Mouse (Mus musculus) heart, postnatal 36 days (tissue): ENCODE measurements around the gene Rnf43. TPM values are rescaled to one million over a fixed set of nuclear protein-coding genes. Genes with fewer than 3 reads are reported as not detected.

ENCODE experiments used
- DNase-seq, 2 experiments: peaks; one replicate each; pipeline ENCODE4 v3.0.0; 2021 to 2022
- intact Hi-C: fragments of 180-260 bp; cut with DNase I; formaldehyde crosslinking; loops from one replicate; pipeline ENCODE4 v1.15.1; 2025
- total RNA-seq, 2 experiments: library from RNA; stranded (reverse); gene quantifications; 2 replicates each; pipeline ENCODE4 v1.2.3; 2021

Rnf43 gene
- total RNA-seq, 2 experiments from 2014 or later: 0.24 to 0.47 TPM

DNA sequence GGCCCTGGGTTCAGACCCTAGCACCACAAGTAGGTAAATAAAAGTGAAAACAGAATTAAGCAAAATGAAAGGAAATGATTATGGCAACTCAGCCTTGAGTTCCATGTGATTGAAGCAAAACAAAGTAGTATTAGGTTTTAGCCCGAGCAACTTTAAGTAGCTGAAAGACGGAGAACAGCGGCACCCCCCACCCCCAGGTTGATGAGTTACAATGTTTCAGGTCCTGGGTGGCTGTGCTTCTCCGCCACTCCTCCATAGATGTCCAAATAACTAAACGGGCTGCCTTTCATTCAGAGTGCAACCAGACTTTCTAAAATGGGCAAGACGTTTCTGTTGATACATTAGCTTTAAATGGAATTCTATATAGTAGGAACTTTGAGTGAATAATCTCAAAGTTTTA lies 13.1 kb downstream of the Rnf43 start:
- intact Hi-C loops: no loop called here
- DNase-seq: no peak

DNA sequence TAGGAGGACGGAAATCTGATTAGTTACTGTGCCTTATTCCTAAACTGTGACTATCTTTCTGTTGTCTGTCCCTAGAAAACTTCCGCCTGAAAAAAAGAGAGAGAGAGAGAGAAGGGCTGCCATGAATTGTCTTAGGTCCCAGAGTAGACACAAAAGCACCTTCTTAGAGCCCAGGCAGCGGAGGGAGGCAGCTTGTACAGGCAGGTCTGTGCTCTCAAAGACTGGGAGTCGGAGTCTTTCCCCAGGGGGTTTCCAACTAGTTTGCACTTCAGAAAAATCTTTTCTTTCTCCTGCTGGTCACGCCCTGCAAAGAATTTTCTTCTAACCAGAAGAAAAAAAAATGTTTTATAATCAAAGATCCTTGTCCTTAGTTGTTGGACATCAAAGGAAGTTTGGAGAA lies 15.2 kb downstream of the Rnf43 start:
- no peak for DNase-seq
- intact Hi-C loops: no loop called here

GRCm38 (mm10) chr11:87678545-87678944 lies 16.0 kb downstream of the Rnf43 start:
- intact Hi-C loops: no loop called here
- DNase-seq: no peak

GRCm38 (mm10) chr11:87678976-87679375 lies 16.5 kb downstream of the Rnf43 start:
- DNase-seq: no peak
- intact Hi-C loops: no loop called here

DNA sequence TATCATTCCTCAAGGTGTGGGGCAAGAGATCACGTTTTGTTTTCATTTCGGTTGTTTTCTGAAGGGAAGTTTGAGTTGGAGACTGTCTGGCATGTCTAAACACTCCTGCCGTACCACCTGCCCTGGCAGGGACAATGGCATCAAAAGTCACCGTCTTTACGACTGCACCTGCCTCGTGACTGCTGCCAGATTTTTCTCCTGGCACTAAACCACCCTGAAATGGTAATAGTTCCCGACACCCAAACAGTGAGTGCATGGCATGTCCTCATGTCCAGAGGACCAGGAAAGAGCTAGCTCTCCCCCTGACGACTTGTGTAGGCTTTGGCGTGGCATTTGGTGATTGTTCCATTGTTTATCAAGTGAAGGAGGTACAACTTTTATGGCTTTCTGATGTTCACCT lies 18.3 kb downstream of the Rnf43 start:
- intact Hi-C loops: no loop called here
- DNase-seq: no peak

- DNase-seq: no peak
- intact Hi-C loops: no loop called here
Observed at GRCm38 (mm10) chr11:87682096-87682495, 19.6 kb downstream of the Rnf43 start.

DNA sequence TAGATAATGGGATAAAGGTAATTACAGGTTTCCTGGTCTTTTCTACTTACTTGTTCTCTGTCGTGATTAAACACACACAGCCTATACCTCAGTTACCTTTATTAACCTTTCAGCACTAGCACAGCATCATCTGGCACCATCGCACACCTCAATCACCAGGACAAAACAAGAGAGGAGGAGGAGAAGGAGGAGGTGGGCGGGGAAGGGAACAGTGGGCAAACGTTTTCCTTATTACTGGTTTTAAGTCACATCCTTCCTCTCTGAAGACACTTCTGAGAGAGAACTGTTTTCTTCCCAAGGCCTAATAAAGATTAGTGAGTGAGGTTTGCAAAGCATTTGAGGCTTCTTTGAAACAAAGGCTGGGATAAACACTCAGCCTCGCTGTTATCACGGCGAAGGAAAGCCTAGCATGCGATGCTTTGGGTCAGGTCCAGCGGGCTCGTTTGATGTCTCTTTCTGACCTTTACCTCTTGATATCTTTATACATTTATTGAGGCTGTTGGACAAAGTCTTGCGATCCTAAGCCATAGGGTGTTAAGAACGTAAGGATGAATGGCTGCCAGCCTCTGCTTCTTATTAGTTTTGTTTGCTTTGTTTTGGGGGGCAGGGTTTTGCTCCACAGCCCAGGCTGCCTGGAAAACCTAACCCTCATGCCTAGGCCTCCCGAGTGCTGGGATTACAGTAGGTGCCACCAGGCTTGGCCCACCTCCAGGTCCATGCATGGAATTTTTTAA lies 20.5 kb downstream of the Rnf43 start:
- no peak for DNase-seq
- intact Hi-C loops: no loop called here

DNA sequence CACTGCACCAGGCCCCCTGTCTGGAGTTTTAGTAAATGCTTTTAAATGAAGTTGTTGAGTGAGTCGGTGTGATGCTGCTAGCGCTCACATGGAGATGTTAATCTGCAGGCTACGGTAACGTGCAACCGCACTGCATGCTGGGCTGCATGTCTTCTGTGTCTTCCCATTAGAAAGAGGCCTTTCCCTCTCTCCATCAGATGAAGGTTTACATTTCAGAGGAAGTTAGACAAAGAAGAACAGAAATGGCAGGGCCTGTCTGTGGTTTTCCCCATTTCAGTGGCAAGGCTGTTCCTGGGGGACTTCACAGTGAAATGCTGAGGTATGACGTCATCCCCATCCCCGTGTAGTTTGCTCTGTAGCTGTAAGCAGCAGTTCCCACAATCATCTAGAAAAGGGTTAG lies 23.9 kb downstream of the Rnf43 start:
- no peak for DNase-seq
- intact Hi-C loops: no loop called here

GRCm38 (mm10) chr11:87687246-87688225 lies 25.0 kb downstream of the Rnf43 start:
- no peak for DNase-seq
- intact Hi-C loops: no loop called here

- intact Hi-C loops: no loop called here
- no peak for DNase-seq
Observed at GRCm38 (mm10) chr11:87688478-87689203, 26.1 kb downstream of the Rnf43 start.

- intact Hi-C loops: no loop called here
- DNase-seq: no peak
Observed at GRCm38 (mm10) chr11:87689402-87689808, 26.9 kb downstream of the Rnf43 start.

DNA sequence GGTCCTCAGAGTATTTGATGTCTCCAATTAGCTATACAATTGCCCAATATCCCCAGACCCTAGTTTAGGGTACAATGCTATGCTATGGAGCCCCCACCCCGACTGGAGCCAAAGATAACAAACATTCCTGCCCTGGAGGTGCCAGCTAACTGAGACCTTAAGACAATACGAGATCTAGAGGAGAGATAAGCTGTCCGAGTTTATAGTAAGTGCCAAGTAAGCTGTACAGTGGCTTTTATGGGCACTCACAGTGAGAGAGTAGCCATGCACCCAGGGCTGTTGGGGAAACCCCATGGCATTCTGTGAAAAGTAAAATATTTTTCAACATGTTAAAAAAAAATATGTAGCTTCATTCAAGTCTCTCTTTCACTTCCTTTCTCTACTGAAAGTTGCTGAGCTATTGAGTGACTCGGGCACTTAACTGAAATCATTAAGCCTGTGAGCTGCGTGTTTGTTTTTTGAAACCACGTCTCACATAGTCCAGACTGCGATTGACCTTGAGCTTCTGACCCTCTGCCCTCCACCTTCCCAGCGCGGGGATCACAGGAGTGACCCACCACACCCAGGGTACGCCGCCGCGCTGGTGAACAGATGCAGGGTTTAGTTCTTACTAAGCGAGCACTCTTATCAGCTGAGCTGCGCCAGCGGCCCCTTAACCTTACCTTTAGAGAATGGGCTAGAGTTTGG lies 27.7 kb downstream of the Rnf43 start:
- no peak for DNase-seq
- intact Hi-C loops: no loop called here

DNA sequence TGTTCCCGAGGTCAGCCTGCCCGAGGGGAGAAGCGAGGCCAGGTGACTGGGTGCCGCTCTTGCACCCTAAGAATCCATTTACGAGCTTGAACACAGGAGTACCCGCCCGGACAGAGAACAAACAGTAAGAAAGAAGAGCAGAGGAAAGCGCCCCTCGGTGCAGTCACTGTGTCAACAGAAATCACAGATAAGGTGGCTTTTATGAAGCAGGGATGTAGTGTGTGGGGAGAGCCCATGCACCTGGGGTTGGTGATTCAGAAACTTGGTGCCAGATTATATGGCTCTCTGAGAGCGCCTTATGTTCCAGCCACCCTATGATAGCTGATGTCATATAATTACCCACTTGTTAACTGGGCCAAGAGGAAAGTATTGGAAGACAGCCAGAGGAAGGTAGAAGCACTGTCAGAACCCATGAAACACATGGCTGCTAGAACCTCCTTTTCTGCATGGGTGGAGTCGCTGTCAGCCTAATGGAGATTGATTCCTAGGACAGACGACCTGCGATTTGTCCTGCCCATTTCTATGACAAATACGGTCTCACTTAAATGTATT lies 34.7 kb downstream of the Rnf43 start:
- DNase-seq: no peak
- intact Hi-C loops: no loop called here

- intact Hi-C loops: no loop called here
- DNase-seq: no peak
Observed at GRCm38 (mm10) chr11:87698126-87698525, 35.6 kb downstream of the Rnf43 start.

DNA sequence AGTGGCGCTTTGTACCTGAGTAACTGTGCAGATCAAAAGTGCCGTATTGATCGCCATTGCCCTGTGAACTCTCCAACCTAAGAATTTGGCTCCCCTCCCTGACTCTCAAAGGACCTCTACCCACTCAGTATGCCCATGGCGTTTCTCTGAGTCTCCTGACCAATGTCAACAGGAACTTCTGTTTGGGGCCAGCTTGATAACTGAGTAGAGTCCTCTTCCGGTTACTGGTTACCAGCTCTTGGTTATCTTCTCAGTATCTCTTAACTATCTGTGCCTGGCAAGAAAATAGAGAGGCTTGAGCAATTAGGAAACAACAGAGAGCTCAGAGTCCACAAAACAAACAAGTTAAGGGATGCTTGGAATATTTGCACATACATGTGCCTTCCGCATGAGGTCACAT lies 38.6 kb downstream of the Rnf43 start:
- DNase-seq: no peak
- intact Hi-C loops: no loop called here

- intact Hi-C loops: no loop called here
- no peak for DNase-seq
Observed at GRCm38 (mm10) chr11:87701877-87702620, 39.5 kb downstream of the Rnf43 start.

DNA sequence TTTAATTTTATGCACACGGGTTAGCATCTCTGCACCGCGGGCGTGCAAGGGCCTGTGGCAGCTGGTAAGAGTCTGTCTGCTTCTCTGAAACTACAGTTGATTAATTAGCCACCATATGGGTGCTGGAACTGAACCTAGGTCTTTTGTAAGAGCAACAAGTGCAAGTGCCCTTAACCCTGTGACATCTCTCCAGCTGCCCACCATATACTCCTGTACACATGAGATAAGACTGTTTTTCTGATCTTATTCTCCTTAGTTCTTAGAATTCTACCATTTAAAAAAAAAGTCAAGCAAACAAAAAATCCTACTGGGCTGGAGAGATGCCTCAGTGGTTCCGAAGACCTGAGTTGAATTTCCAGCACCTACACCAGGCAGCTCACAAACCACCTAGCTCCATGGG lies 41.1 kb downstream of the Rnf43 start:
- DNase-seq: no peak
- intact Hi-C loops: no loop called here

DNA sequence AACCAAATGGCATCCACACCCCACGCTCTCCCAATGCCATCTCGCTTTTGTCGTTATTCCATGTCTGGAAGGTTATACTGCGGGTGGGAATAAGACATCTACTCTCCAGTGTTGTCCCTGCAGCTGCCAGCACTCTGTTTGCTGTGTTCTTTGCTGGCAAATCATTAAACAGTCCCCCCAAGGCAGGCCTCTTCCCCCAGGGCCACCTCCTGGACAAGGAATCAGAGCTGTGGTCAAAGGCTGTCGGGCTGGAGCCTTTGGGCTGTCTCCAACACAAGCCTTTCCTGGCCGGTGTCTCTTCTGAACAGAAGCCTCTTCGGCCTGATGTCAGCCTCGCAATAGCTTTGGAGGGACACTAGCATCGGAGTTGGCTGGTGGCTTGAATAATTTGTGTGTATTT lies 41.8 kb downstream of the Rnf43 start:
- no peak for DNase-seq
- intact Hi-C loops: no loop called here

GRCm38 (mm10) chr11:87707570-87707969 lies 45.0 kb downstream of the Rnf43 start:
- intact Hi-C loops: no loop called here
- no peak for DNase-seq

GRCm38 (mm10) chr11:87708979-87709378 lies 46.5 kb downstream of the Rnf43 start:
- no peak for DNase-seq
- intact Hi-C loops: no loop called here
